Mouse (Mus musculus) stomach, embryonic 14.5 days (tissue): Measurements from ENCODE around the gene 9930022D16Rik. TPM values are rescaled to one million over a fixed set of nuclear protein-coding genes. Genes with fewer than 3 reads are reported as not detected.

Experiments used
- microRNA-seq: library from miRNA; unstranded; fragments of <30 nt; microRNA quantifications from one replicate; pipeline ENCODE4, GENCODE M21; 2016
- polyA plus RNA-seq: library from polyadenylated mRNA; unstranded; fragments of >200 nt; fragmentation: Nextera tagmentation; extraction: Ambion mirVana; gene quantifications from 2 replicates; pipeline ENCODE4 v1.2.1, GENCODE M21; 2014

Gene 9930022D16Rik
- polyA plus RNA-seq, 1 experiment from 2014 or later = not detected

Small RNA genes lying within 50 kb of the gene (microRNA-seq; reads per million reads assigned to microRNA genes)
- gene Gm25540 = not detected

Other genes with a start within 250 kb of the 9930022D16Rik start
- gene Rgs9, start 115.8 kb upstream of the 9930022D16Rik start, polyA plus RNA-seq = 1.4 and 2.2 TPM in 2 replicates
- 34.0 and 35.7 TPM in 2 replicates for gene Gna13, start 51.1 kb upstream of the 9930022D16Rik start, polyA plus RNA-seq
- gene Amz2, start 12.0 kb downstream of the 9930022D16Rik start, polyA plus RNA-seq = 42.8 and 46.6 TPM in 2 replicates
- gene Arsg, start 59.5 kb downstream of the 9930022D16Rik start, polyA plus RNA-seq = 3.5 TPM in 2 replicates
- 4.4 and 6.7 TPM in 2 replicates for gene Slc16a6, start 59.7 kb downstream of the 9930022D16Rik start, polyA plus RNA-seq
- gene Wipi1, start 198.1 kb downstream of the 9930022D16Rik start, polyA plus RNA-seq = 21.3 and 25.0 TPM in 2 replicates
- gene Prkar1a, start 235.5 kb downstream of the 9930022D16Rik start, polyA plus RNA-seq = 340 and 351 TPM in 2 replicates